Mouse (Mus musculus) liver, embryonic 14.5 days (tissue): ENCODE data around the gene Hpgd.

Source experiments
- CTCF ChIP-seq: IDR thresholded peaks from 2 replicates; pipeline ENCODE4 v1.5.1; 2016; ENCODE audit warnings: antibody characterized with exemption, low read depth, control low read depth
- EP300 ChIP-seq: IDR thresholded peaks from 2 replicates; pipeline ENCODE4 v1.6.1; 2016; ENCODE audit warnings: antibody characterized with exemption, low read depth

DNA sequence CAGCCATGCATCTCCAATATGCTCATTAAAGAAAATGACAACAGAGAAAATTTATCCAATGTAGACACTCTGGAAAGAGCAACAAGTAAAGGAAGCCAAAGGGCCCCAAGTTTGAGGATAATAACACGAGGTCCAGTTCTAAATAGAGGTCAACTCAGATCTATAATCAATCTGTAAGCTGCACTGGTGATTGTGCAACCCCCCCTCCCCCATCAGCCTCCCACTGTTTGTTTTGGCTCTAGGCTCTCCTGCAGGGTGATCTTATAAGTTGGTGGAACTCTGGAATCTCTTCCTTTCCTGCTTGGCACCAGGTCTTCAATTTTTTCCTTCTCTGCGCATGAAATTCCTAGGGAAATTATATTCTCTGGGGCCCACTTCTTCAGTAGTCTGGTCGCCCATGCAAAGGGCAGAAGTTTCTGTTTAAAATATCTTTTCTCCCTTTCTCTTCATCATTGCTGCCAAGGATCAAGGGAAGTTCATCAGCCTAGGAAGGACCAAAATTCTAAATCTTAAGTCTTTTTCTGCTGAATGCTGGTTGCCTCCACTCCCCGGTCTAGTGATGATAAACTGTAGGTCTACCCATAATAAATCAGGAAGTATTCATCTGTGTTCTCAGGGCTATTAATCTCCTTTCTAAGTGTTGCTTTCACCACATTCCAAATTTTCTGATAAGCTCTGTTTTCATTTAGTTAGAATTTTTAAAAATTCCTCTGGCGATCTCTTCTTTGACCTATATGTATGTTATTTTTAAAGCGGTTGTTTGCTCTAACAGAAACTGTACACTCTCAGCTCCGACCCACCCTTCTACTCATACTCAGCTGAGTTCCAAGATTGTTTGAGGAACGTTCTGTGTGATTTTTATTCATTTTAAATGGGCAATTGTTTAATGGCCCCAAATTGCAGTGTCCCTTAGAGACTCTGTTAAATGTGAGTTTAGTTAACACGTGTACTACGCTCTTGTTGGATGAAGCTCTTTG is 24.4 kb upstream of the Hpgd start:
- TF ChIP-seq CTCF (no peak), EP300 (no peak)
